Mouse (Mus musculus) stomach, postnatal 0 days (tissue): ENCODE measurements around the gene Scand1.

ENCODE experiments used
- CTCF ChIP-seq: IDR thresholded peaks from 2 replicates; pipeline ENCODE4 v1.5.1; 2016; ENCODE audit warnings: antibody characterized with exemption, low read depth, mild to moderate bottlenecking, moderate library complexity
- EP300 ChIP-seq: optimal IDR thresholded peaks from 2 replicates; pipeline ENCODE3; 2016; ENCODE audit warnings: antibody characterized with exemption

DNA sequence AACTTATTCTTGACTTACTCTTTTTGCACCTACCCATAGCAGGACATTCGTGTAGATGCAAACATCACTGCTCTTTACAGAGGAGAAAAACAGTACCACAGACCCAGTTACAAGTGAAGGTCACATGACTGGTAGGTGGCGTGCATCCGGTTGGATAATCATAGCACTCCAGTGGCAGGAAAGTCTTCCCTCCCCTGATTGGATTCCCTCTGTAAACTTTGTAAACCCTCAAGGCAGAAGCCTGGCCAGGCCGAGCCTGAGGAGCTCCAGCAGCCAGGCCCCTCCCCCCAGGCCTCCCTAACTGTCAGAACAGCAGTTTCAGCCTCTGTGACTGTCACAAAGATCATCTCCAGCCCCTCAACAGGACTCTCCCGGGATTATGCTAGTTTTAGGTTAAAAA lies 12.2 kb upstream of the Scand1 start:
- TF ChIP-seq CTCF (no peak), EP300 (no peak)
